Mouse (Mus musculus) ovary, adult 18-20 months (tissue): ENCODE measurements around the gene 1500011B03Rik.
"Not testable (repeated sequence)": the region's sequence is repeated elsewhere in the genome, so short reads cannot be mapped to it uniquely, and the experiment has no call there.

Source experiments
- DNase-seq: peaks from one replicate; pipeline ENCODE4 v3.0.0; 2022; ENCODE audit warnings: low spot score, mixed read lengths

1500011B03Rik gene

DNA sequence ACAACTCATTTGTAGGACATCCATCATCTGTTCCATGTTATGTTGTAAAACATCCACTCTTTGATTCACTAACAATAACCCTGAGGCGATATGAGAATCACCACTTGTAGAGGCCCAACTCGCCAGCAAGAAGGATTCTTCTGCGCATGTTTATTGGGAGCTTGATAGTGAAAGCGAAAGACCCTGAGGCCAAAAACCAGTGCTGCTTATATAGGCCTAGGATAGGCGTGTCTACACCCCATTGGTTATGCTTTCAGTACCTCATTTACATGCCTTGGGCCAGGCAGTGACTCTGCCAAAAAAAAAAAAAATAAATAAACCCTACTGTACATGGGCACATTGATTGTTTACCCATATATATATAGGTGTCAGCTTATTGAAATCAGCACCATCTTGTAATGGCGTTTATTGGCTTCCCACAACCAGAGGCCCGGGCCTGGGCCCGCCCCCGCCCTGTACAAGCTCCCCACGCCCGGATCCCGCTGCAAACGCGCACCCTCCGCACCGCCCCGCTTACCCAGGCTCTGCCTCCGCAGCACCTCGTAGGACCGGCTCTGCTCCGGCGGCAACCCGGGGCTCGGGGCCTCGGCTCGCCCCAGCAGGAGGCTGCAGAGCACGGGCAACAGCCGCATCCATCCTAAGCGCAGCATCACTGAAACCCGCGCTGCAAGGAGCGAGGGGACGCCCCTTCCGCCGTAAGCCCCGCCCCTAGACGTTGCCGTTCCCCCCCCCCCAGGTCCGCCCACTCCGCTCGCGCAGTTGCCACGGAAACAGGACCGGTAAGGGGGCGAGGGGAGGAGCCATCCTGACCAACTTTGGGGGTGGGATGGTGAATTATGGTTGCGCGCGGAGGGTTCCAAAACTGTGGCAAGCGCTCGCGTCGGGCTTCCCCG lies at the start of gene 1500011B03Rik:
Gene 1500011B03Rik, minus strand, starts transcription at position 673 of the 893 bp plus-strand sequence.
- DNase-seq: peak; percentile 49

DNA sequence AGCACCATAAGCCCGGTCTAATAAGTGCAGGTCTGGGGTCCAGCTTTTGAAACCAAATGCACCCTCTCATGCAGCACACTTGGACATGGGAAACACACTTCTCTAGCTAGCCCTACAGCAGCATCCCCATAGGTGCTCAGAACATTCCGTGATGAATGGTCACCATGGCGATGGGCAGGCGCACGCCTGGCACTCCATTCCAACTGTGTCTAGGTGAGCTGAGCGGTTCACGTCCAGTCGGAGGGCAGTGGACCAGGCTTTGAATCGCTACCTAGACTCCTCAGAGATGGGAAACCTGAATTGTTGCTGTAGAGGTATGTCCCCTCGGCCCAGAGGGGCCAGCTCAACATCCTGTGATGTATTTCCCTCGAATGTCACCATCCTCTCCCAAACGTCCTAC lies 42.0 kb upstream of the 1500011B03Rik start:
- no peak for DNase-seq

- DNase-seq: no peak
These were observed 41.5 kb upstream of the 1500011B03Rik start for GRCm38 (mm10) chr5:114864813-114865212.

DNA sequence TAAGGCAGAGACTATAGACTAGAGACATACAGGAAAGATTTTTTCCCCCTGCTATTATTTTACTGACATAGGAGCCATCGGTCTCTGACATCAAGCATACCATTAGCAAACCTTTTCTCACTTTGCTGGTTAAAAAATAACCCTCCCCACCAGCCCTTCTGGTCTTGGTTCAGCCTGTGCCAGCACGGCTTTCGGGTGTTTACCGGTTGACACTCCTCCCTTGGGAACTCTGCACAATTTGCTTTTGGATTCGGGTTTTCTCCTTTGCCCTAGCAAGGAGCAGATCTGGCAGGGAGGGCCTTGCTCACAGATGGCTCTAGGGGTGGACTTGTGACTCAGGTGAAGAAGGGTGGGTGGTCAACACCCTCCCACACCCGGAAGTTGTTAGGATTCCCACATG lies 38.5 kb upstream of the 1500011B03Rik start:
- DNase-seq: no peak

DNA sequence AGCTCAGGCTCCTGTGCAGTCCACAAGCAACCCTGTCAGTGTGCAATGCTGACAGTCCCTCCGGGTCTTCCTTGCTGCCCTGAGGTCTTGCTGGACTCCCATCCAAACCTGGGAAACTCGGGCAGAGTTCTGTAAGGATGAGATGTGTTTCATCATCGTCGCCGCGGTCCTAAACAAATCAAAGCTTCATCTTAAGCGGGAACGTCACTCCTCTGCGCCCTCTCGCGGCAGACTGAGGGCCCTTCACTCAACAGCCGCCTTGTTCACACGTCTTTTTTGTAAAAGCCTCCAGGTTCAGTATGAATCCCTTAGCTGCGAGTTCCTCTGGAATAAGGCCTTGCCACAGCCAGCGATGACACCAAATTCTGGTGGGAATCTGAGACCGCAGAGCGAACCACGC lies 36.0 kb upstream of the 1500011B03Rik start:
- DNase-seq: peak; percentile 17

GRCm38 (mm10) chr5:114858582-114858981 lies 35.3 kb upstream of the 1500011B03Rik start, which contains the start of gene Gm9936:
Gene Gm9936, minus strand, starts transcription at chr5:114858682.
- DNase-seq: no peak

GRCm38 (mm10) chr5:114853364-114853763 lies 30.1 kb upstream of the 1500011B03Rik start, which contains the start of gene 4930519G04Rik:
Gene 4930519G04Rik, plus strand, starts transcription at chr5:114853664.
- not testable (repeated sequence) for DNase-seq

DNA sequence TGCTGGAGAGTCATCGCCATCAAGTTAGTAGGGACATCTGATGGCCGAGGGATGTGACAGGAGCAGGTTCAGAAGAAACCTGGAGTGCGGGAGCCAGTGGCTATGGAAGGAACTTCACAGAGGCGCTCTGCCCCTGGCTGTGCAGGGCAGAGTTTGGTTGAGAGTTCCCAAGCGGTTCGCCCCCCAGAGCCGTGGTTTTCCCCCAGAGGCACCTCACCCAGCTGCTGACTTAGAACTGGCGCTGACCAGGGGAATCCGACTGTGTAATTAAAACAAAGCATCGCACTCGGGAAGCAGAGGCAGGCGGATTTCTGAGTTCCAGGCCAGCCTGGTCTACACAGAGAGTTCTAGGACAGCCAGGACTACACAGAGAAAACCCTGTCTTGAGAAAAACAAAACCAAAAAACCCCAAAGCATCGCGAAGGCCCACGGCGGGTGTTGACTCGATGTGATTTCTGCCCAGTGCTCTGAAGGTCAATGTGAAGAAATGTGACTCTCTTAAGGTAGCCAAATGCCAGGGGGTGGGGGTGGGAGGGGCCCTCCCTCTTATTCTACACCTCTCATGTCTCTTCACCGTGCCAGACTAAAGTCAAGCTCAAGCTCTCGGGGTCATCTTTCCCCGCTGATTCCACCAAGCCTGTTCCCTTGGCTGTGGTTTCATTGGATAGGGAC lies 28.4 kb upstream of the 1500011B03Rik start:
- DNase-seq: no peak

- not testable (repeated sequence) for DNase-seq
These were observed 21.1 kb upstream of the 1500011B03Rik start for GRCm38 (mm10) chr5:114844371-114844770.

- DNase-seq: no peak
These were observed 19.4 kb upstream of the 1500011B03Rik start for GRCm38 (mm10) chr5:114842674-114843073.

- DNase-seq: not testable (repeated sequence)
These were observed 18.9 kb upstream of the 1500011B03Rik start for GRCm38 (mm10) chr5:114842155-114842554.

DNA sequence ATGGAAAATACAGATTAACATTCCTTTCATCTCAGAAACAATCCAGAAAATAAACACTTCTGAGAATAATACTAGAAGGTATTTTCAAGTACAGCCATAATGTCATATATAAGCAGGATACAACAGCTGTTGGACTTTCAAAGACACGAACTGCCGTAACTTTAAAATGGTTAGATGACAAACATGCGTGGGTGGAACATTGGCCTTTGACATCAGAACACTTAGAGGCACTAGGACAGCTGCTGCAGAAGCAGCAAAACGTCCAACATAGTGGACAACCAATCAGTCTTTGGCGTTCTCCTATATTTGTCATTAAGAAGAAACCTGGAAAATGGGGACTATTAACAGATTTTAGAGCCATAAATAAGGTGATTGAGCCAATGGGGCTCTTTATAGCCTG lies 17.2 kb upstream of the 1500011B03Rik start:
- DNase-seq: not testable (repeated sequence)

DNA sequence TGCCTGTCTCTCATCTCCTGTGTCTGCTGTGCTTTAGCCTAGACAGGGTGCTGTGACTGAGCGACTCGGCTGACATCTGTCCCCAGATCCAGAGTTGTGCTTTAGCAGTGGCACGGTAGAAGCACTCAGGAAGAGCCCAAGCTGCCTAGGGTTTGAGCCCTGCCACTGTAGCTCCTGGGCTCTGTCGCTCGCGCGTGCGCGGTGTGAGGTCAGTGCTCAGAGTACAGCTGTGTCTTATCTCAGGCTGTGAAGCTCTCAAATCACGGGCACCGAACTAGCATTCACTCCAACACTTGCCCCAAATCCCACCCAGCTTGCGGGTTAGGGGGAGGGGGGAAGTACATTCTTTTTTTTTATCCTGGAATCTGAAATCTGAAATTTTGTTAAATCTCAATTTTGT lies 13.6 kb upstream of the 1500011B03Rik start:
- DNase-seq: no peak

- DNase-seq: no peak
These were observed 6.5 kb upstream of the 1500011B03Rik start for GRCm38 (mm10) chr5:114829740-114830139.

GRCm38 (mm10) chr5:114827427-114827826 lies 4.2 kb upstream of the 1500011B03Rik start:
- no peak for DNase-seq

GRCm38 (mm10) chr5:114825978-114826691 lies 2.9 kb upstream of the 1500011B03Rik start:
- peak; percentile 40 for DNase-seq

- no peak for DNase-seq
These were observed 929 bp upstream of the 1500011B03Rik start for GRCm38 (mm10) chr5:114824197-114824596.

DNA sequence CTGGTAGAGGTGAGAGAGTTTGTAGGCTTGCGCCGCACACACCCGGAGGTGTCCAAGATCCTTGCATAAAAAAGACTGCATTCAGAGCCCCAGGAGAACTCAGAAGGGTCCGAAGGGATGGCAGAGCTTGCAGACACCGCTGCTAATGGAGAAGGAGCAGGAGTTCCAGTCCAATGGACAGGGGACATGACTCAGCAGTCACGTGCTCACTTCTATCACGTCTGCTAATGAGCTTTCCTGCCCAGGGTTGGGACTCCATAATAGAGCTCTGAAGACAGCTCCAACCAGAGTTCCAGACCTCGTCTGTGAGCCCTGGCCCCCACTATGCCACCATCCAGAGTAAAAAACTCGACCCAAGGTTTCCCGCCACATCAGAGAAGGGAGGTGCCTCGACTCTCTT lies 5.1 kb downstream of the 1500011B03Rik start:
- DNase-seq: no peak

GRCm38 (mm10) chr5:114816599-114816998 lies 6.7 kb downstream of the 1500011B03Rik start:
- DNase-seq: no peak

- peak; percentile 81 for DNase-seq
These were observed 9.6 kb downstream of the 1500011B03Rik start for GRCm38 (mm10) chr5:114813525-114814181.

DNA sequence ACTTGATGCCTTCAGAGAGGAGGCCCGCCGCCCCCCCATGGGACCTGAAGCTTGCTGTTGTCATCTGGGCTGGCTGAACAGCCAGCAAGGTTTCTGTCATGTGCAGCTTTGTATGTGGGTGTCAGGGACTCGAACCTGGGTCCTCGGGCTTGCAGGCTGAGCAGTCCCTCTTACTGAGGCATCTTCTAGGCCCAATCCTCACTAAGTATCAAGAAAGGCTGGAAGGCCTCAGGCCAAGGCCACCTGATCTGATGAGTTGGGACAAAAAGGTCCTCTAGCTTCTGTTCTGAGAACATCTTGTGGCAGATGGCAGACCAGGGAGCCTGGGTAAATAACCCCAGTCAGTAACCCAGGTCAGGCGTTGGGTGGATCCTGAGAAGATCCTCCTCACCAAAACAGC lies 13.4 kb downstream of the 1500011B03Rik start:
- DNase-seq: no peak
